Mouse (Mus musculus) stomach, postnatal 0 days (tissue): ENCODE data around the gene Rgs9bp.

Source experiments
- CTCF ChIP-seq: IDR thresholded peaks from 2 replicates; pipeline ENCODE4 v1.5.1; 2016; ENCODE audit warnings: antibody characterized with exemption, low read depth, mild to moderate bottlenecking, moderate library complexity
- EP300 ChIP-seq: optimal IDR thresholded peaks from 2 replicates; pipeline ENCODE3; 2016; ENCODE audit warnings: antibody characterized with exemption

- no peak for TF ChIP-seq CTCF
- no peak for TF ChIP-seq EP300
Measured at GRCm38 (mm10) chr7:35627371-35627770, 42.0 kb upstream of the Rgs9bp start.
